Mouse (Mus musculus): ENCODE measurements around the gene Mylk3.

Mylk3 gene

GRCm38 (mm10) chr8:85381926-85382325, 4.2 kb downstream of the Mylk3 start:
- DNase-seq (ENCODE audit: low read depth, low spot score): no peak

GRCm38 (mm10) chr8:85380824-85381209, 5.3 kb downstream of the Mylk3 start:
- no peak for DNase-seq (ENCODE audit: low read depth, low spot score)

GRCm38 (mm10) chr8:85380123-85380823, 5.9 kb downstream of the Mylk3 start:
- no peak for DNase-seq (ENCODE audit: low read depth, low spot score)

- peak; percentile 55 for DNase-seq (ENCODE audit: low read depth, low spot score)
Observed at GRCm38 (mm10) chr8:85379142-85379781, 6.9 kb downstream of the Mylk3 start.

- peak; percentile 30 for DNase-seq (ENCODE audit: low read depth, low spot score)
Observed at GRCm38 (mm10) chr8:85376516-85376915, 9.6 kb downstream of the Mylk3 start.

- no peak for DNase-seq (ENCODE audit: low read depth, low spot score)
Observed at GRCm38 (mm10) chr8:85374286-85374685, 11.9 kb downstream of the Mylk3 start.

GRCm38 (mm10) chr8:85373435-85374039, 12.6 kb downstream of the Mylk3 start:
- DNase-seq (ENCODE audit: low read depth, low spot score): no peak

GRCm38 (mm10) chr8:85372465-85372839, 13.7 kb downstream of the Mylk3 start:
- no peak for DNase-seq (ENCODE audit: low read depth, low spot score)

- no peak for DNase-seq (ENCODE audit: low read depth, low spot score)
Observed at GRCm38 (mm10) chr8:85371736-85372464, 14.2 kb downstream of the Mylk3 start.

GRCm38 (mm10) chr8:85365176-85365575, 21.0 kb downstream of the Mylk3 start:
- peak; percentile 24 for DNase-seq (ENCODE audit: low read depth, low spot score)

- DNase-seq (ENCODE audit: low read depth, low spot score): peak; percentile 15
Observed at GRCm38 (mm10) chr8:85364628-85365027, 21.5 kb downstream of the Mylk3 start.

GRCm38 (mm10) chr8:85363406-85363805, 22.7 kb downstream of the Mylk3 start:
- DNase-seq (ENCODE audit: low read depth, low spot score): no peak

GRCm38 (mm10) chr8:85362211-85362610, 23.9 kb downstream of the Mylk3 start:
- no peak for DNase-seq (ENCODE audit: low read depth, low spot score)

- DNase-seq (ENCODE audit: low read depth, low spot score): no peak
Observed at GRCm38 (mm10) chr8:85353287-85353686, 32.9 kb downstream of the Mylk3 start.

- DNase-seq (ENCODE audit: low read depth, low spot score): no peak
Observed at GRCm38 (mm10) chr8:85339871-85340573, 46.1 kb downstream of the Mylk3 start.

GRCm38 (mm10) chr8:85337681-85338080, 48.5 kb downstream of the Mylk3 start:
- DNase-seq (ENCODE audit: low read depth, low spot score): no peak

- no peak for DNase-seq (ENCODE audit: low read depth, low spot score)
Observed at GRCm38 (mm10) chr8:85336211-85336933, 49.8 kb downstream of the Mylk3 start.

- DNase-seq (ENCODE audit: low read depth, low spot score): no peak
Observed at GRCm38 (mm10) chr8:85335105-85335504, 51.0 kb downstream of the Mylk3 start.

- DNase-seq (ENCODE audit: low read depth, low spot score): peak; percentile 97
Observed at GRCm38 (mm10) chr8:85329506-85329905, 56.6 kb downstream of the Mylk3 start.

- no peak for DNase-seq (ENCODE audit: low read depth, low spot score)
Observed at GRCm38 (mm10) chr8:85327036-85327435, 59.1 kb downstream of the Mylk3 start.

- DNase-seq (ENCODE audit: low read depth, low spot score): peak; percentile 35
Observed at GRCm38 (mm10) chr8:85323084-85323483, 63.1 kb downstream of the Mylk3 start.

Measured in 3T3-L1 (cell line).